Mouse (Mus musculus) testis, adult 2 months (tissue): Measurements from ENCODE around the gene Iars2.

Experiments
- CTCF ChIP-seq: fragments of 200-500 bp; IDR thresholded peaks from 2 replicates; pipeline ENCODE4 v1.5.1; 2012; ENCODE audit warnings: low read depth, mild to moderate bottlenecking, inconsistent platforms, low read length, moderate library complexity; ENCODE audit not compliant: control insufficient read depth, insufficient read depth, insufficient replicate concordance
- POLR2A ChIP-seq: fragments of 200-500 bp; IDR thresholded peaks from 2 replicates; pipeline ENCODE4 v1.6.1; 2012; ENCODE audit warnings: low read depth, mild to moderate bottlenecking, inconsistent platforms, low read length, moderate library complexity; ENCODE audit not compliant: control insufficient read depth

DNA sequence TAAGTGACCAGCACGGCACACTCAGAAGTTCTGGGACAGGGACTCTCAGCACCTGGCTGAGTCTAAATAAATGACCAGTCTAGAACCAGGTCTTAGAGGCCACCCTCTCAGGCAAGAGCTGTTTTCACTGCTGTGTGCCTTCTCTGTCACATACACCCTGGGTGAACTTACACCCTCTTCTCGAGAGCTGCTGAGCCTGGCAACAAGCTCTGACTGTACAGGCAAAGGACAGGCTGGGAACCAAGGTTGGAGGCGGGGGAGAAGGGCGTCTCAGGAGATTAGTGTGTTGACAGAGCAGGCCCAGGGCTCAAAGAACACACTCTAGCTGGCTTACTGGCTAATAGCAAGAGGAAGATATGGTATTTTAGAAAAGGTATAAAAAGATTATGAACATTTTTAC, 20.3 kb downstream of the Iars2 start:
- TF ChIP-seq CTCF (no peak), POLR2A (no peak)
